Mouse (Mus musculus): ENCODE results near the gene Thsd7a. TPM values are rescaled to one million over a fixed set of nuclear protein-coding genes. Genes with fewer than 3 reads are reported as not detected.
A peak's percentile ranks its signal among the peaks of the same experiment; 100 is the strongest.

Thsd7a gene
- polyA plus RNA-seq, 1 experiment from 2014 or later, result 21.9 TPM

- no peak overlapping the region for H3K4me2 ChIP-seq (ENCODE audit: low read length)
- H3K4me1 ChIP-seq (ENCODE audit: control insufficient read depth, insufficient read depth, low read depth, low read length), result no peaks in the 10 kb centered on the region
- no peak for ATAC-seq
- H3K27me3 ChIP-seq (replicated peaks; ENCODE audit: control insufficient read depth, insufficient read depth, low read length), result no peaks in the 10 kb centered on the region
- WGBS, result 76% methylated on average over 8 of the region's 8 CpGs
- H3K9me3 ChIP-seq (ENCODE audit: control insufficient read depth, low read length), result peaks cover 3% of the 10 kb centered on the region; the same call in 1 of the 2 replicates
- H3K9ac ChIP-seq (ENCODE audit: low read depth, low read length), result no peak overlapping the region
- H3K4me3 ChIP-seq (ENCODE audit: low read length), result no peak overlapping the region
- no peaks in the 10 kb centered on the region for H3K36me3 ChIP-seq (ENCODE audit: control insufficient read depth, insufficient read depth, low read length)
- no peak overlapping the region for H3K27ac ChIP-seq (ENCODE audit: low read depth, low read length)
Observed at GRCm38 (mm10) chr6:12759328-12760193, 10.4 kb upstream of the Thsd7a start.

- Histone ChIP-seq H3K27ac (ENCODE audit: low read depth, low read length) (no peak overlapping the region), H3K9ac (ENCODE audit: low read depth, low read length) (no peak overlapping the region), H3K36me3 (ENCODE audit: control insufficient read depth, insufficient read depth, low read length) (no peaks in the 10 kb centered on the region), H3K4me2 (ENCODE audit: low read length) (no peak overlapping the region), H3K9me3 (ENCODE audit: control insufficient read depth, low read length) (peaks cover 2% of the 10 kb centered on the region; the same call in 1 of the 2 replicates), H3K4me3 (ENCODE audit: low read length) (no peak overlapping the region), H3K4me1 (ENCODE audit: control insufficient read depth, insufficient read depth, low read depth, low read length) (peaks cover 4% of the 10 kb centered on the region; the same call in 1 of the 2 replicates), H3K27me3 (replicated peaks; ENCODE audit: control insufficient read depth, insufficient read depth, low read length) (no peaks in the 10 kb centered on the region)
- no peak for ATAC-seq
Observed at GRCm38 (mm10) chr6:12752297-12752696, 3.1 kb upstream of the Thsd7a start.

DNA sequence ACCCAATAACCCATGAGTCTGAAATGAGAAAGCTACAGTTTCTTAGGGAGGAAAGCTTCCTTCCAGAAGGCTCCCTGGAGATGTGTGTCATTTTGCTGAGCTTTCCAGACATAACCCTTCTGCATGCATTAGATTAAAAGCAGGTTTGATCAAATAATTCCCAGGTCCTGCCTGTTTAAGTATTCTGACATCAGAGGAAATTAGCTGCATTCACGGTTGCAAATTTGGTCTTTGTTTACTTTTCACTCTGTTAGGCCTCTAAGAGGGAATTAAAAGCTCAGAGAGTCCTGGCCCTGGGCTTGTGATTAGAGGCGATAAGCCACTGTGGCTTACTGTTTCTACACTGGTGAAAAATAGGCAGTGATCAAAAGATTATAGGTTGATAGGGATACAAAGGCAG, 1.2 kb upstream of the Thsd7a start:
- no peak overlapping the region for H3K27ac ChIP-seq (ENCODE audit: low read depth, low read length)
- no peaks in the 10 kb centered on the region for H3K9me3 ChIP-seq (ENCODE audit: control insufficient read depth, low read length)
- no peaks in the 10 kb centered on the region for H3K36me3 ChIP-seq (ENCODE audit: control insufficient read depth, insufficient read depth, low read length)
- no peak overlapping the region for H3K9ac ChIP-seq (ENCODE audit: low read depth, low read length)
- no peak overlapping the region for H3K4me3 ChIP-seq (ENCODE audit: low read length)
- ATAC-seq, result no peak
- no peak overlapping the region for H3K4me2 ChIP-seq (ENCODE audit: low read length)
- no peaks in the 10 kb centered on the region for H3K27me3 ChIP-seq (replicated peaks; ENCODE audit: control insufficient read depth, insufficient read depth, low read length)
- H3K4me1 ChIP-seq (ENCODE audit: control insufficient read depth, insufficient read depth, low read depth, low read length), result peaks cover 4% of the 10 kb centered on the region; the same call in 1 of the 2 replicates
- WGBS, result 18% methylated on average over 2 of the region's 2 CpGs

- peaks cover 4% of the 10 kb centered on the region; the same call in 1 of the 2 replicates for H3K4me1 ChIP-seq (ENCODE audit: control insufficient read depth, insufficient read depth, low read depth, low read length)
- no peaks in the 10 kb centered on the region for H3K36me3 ChIP-seq (ENCODE audit: control insufficient read depth, insufficient read depth, low read length)
- H3K9ac ChIP-seq (ENCODE audit: low read depth, low read length), result peak overlapping the region; percentile 90
- H3K4me2 ChIP-seq (ENCODE audit: low read length), result peak overlapping the region; percentile 67
- H3K4me3 ChIP-seq (ENCODE audit: low read length), result peak overlapping the region; percentile 74
- H3K9me3 ChIP-seq (ENCODE audit: control insufficient read depth, low read length), result no peaks in the 10 kb centered on the region
- 0 out of 2 replicates have a peak, but pooled peaks have one; percentile 2 for ATAC-seq
- 5% methylated on average over 12 of the region's 12 CpGs for WGBS
- no peaks in the 10 kb centered on the region for H3K27me3 ChIP-seq (replicated peaks; ENCODE audit: control insufficient read depth, insufficient read depth, low read length)
- H3K27ac ChIP-seq (ENCODE audit: low read depth, low read length), result peak overlapping the region; percentile 96
Observed at GRCm38 (mm10) chr6:12749531-12750210, 461 bp upstream of the Thsd7a start.

DNA sequence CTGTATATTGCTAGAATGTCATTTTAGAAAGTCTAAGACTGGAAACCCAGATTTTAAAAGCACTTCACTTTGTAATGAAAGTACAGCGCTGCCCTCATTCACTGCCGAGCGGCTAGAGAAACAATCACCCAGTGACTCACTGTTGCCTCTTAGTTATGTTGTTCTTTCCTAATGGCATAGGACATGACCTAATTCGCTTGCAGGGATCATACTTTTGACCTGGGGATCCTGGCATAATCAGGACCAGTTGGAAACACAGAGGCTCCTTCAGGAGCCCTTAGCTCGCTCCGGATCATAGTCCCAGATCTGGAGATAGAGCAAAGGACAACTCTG, 790 bp downstream of the Thsd7a start:
- 2% methylated on average over 6 of the region's 6 CpGs for WGBS
- peak; percentile 49; the same call in 1 of the 2 replicates for ATAC-seq

DNA sequence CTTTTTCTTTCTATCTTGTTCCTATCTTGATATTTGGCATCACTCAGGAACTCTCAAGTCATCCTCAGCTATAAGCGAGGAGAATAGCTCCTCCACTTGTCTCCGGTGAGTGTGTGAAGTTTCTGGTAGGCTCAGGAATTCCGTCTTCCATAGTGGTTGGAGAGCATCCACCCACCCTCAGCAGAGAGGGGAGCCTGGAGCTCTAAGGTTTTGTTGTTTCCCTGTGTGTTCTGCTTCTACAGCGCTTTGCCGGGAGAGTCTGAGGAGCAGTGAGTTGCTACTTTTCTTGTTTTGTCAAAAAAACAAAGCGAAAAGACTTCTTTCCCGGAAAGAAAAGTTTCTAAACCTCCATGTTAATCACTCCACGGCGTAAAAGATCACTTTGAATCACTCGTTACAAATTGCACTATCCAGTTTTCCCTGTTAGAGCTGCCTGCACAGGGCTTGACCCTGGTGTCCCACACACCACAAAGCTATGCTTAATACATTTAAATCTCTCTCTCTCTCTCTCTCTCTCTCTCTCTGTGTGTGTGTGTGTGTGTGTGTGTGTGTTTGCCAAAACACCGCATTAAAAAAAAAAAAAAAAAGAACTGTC, 1.3 kb downstream of the Thsd7a start:
- H3K27me3 ChIP-seq (replicated peaks; ENCODE audit: control insufficient read depth, insufficient read depth, low read length), result no peaks in the 10 kb centered on the region
- H3K4me3 ChIP-seq (ENCODE audit: low read length), result peak overlapping the region; percentile 74
- H3K4me2 ChIP-seq (ENCODE audit: low read length), result peak overlapping the region; percentile 67
- peak overlapping the region; percentile 34; the same call in 1 of the 2 replicates for H3K27ac ChIP-seq (ENCODE audit: low read depth, low read length)
- no peaks in the 10 kb centered on the region for H3K36me3 ChIP-seq (ENCODE audit: control insufficient read depth, insufficient read depth, low read length)
- H3K4me1 ChIP-seq (ENCODE audit: control insufficient read depth, insufficient read depth, low read depth, low read length), result peaks cover 4% of the 10 kb centered on the region; the same call in 1 of the 2 replicates
- ATAC-seq, result peak; percentile 56; the same call in 1 of the 2 replicates
- H3K9ac ChIP-seq (ENCODE audit: low read depth, low read length), result peak overlapping the region; percentile 90
- 3% methylated on average over 11 of the region's 11 CpGs for WGBS
- H3K9me3 ChIP-seq (ENCODE audit: control insufficient read depth, low read length), result no peaks in the 10 kb centered on the region

More for the DNA sequence above, 790 bp downstream of the Thsd7a start:
- H3K27ac ChIP-seq (ENCODE audit: low read depth, low read length), result peak overlapping the region; percentile 96
- H3K9me3 ChIP-seq (ENCODE audit: control insufficient read depth, low read length), result no peaks in the 10 kb centered on the region
- no peaks in the 10 kb centered on the region for H3K36me3 ChIP-seq (ENCODE audit: control insufficient read depth, insufficient read depth, low read length)
- H3K4me3 ChIP-seq (ENCODE audit: low read length), result peak overlapping the region; percentile 74
- H3K27me3 ChIP-seq (replicated peaks; ENCODE audit: control insufficient read depth, insufficient read depth, low read length), result no peaks in the 10 kb centered on the region
- H3K9ac ChIP-seq (ENCODE audit: low read depth, low read length), result peak overlapping the region; percentile 90
- peaks cover 4% of the 10 kb centered on the region; the same call in 1 of the 2 replicates for H3K4me1 ChIP-seq (ENCODE audit: control insufficient read depth, insufficient read depth, low read depth, low read length)
- peak overlapping the region; percentile 67 for H3K4me2 ChIP-seq (ENCODE audit: low read length)

DNA sequence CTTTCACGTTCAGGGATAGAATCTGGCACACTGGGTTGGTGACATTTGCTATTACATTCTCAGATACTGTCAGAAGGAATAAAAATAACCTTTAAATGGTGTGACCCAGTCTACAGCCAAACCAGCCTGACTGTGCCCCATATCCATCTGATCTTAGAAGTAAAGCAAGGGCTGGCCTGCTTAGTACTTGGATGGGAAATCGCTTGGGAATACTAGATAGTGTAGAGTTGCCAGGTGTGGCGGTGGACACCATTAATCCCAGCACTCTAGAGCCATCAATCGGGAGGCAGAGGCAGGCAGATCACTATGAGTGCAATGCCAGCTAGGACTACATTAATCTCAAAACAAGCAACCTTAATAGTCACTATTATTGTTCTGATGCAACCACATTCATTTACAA, 6.4 kb downstream of the Thsd7a start:
- WGBS, result 85% methylated on average over 4 of the region's 4 CpGs
- Histone ChIP-seq H3K4me3 (ENCODE audit: low read length) (no peak overlapping the region), H3K9ac (ENCODE audit: low read depth, low read length) (no peak overlapping the region), H3K27ac (ENCODE audit: low read depth, low read length) (no peak overlapping the region), H3K4me2 (ENCODE audit: low read length) (no peak overlapping the region), H3K4me1 (ENCODE audit: control insufficient read depth, insufficient read depth, low read depth, low read length) (no peaks in the 10 kb centered on the region), H3K27me3 (replicated peaks; ENCODE audit: control insufficient read depth, insufficient read depth, low read length) (no peaks in the 10 kb centered on the region), H3K9me3 (ENCODE audit: control insufficient read depth, low read length) (no peaks in the 10 kb centered on the region), H3K36me3 (ENCODE audit: control insufficient read depth, insufficient read depth, low read length) (no peaks in the 10 kb centered on the region)
- no peak for ATAC-seq

GRCm38 (mm10) chr6:12733924-12734323, 15.3 kb downstream of the Thsd7a start:
- Histone ChIP-seq H3K27me3 (replicated peaks; ENCODE audit: control insufficient read depth, insufficient read depth, low read length) (no peaks in the 10 kb centered on the region), H3K9me3 (ENCODE audit: control insufficient read depth, low read length) (0 out of 2 replicates have a peak, but pooled peaks cover 4% of the 10 kb centered on the region), H3K9ac (ENCODE audit: low read depth, low read length) (no peak overlapping the region), H3K4me3 (ENCODE audit: low read length) (no peak overlapping the region), H3K27ac (ENCODE audit: low read depth, low read length) (no peak overlapping the region), H3K4me1 (ENCODE audit: control insufficient read depth, insufficient read depth, low read depth, low read length) (no peaks in the 10 kb centered on the region), H3K4me2 (ENCODE audit: low read length) (no peak overlapping the region), H3K36me3 (ENCODE audit: control insufficient read depth, insufficient read depth, low read length) (no peaks in the 10 kb centered on the region)
- no peak for ATAC-seq
- 81% methylated on average over 3 of the region's 3 CpGs for WGBS

DNA sequence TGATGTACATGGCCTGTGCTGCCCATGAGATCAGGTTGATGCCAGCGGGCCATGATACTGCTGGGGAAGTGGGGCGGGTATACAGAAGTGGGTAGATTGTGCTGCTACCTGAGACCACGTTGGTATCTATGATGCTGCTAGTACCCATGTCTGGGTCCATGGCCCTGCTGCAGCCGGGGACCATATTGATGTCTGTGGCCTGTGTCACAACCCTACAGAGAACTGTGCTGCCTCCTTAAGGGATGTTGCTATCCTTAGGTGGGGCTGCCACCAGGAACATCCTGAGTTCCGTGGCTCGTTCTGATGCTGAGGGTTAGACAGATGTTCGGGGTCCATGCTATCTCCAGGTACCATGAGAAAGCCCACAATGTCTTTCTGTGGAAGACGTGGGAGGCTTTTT, 33.1 kb downstream of the Thsd7a start:
- no peaks in the 10 kb centered on the region for H3K9me3 ChIP-seq (ENCODE audit: control insufficient read depth, low read length)
- no peaks in the 10 kb centered on the region; the same call in 1 of the 2 replicates for H3K36me3 ChIP-seq (ENCODE audit: control insufficient read depth, insufficient read depth, low read length)
- 96% methylated on average over 8 of the region's 8 CpGs for WGBS
- H3K27me3 ChIP-seq (replicated peaks; ENCODE audit: control insufficient read depth, insufficient read depth, low read length), result no peaks in the 10 kb centered on the region
- no peak overlapping the region for H3K4me2 ChIP-seq (ENCODE audit: low read length)
- H3K9ac ChIP-seq (ENCODE audit: low read depth, low read length), result no peak overlapping the region
- no peaks in the 10 kb centered on the region for H3K4me1 ChIP-seq (ENCODE audit: control insufficient read depth, insufficient read depth, low read depth, low read length)
- no peak overlapping the region for H3K4me3 ChIP-seq (ENCODE audit: low read length)
- no peak for ATAC-seq
- H3K27ac ChIP-seq (ENCODE audit: low read depth, low read length), result no peak overlapping the region

All from hindbrain, embryonic 16.5 days (tissue).